Mouse (Mus musculus): Measurements from ENCODE around the gene Fstl4.

DNA sequence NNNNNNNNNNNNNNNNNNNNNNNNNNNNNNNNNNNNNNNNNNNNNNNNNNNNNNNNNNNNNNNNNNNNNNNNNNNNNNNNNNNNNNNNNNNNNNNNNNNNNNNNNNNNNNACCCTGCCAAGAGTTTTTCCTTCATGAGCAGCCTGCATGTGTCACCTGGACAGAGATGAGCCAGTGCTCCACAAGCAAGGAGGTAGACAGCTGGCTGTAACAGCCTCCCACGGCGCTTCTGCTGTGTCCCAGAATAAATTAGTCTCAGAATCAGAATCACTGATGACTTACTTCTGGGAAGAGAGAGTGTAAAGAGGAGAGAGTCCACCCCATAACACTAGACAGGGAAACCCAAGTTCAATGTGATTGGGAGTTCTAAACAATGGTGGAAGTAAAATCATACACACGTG, 464.6 kb downstream of the Fstl4 start:
- TF ChIP-seq MAFK (IDR thresholded peaks at IDR 0.05; ENCODE audit: insufficient read depth, low read depth, low read length) (no peak), HCFC1 (IDR thresholded peaks at IDR 0.05; ENCODE audit: borderline replicate concordance, insufficient read depth, low read length) (no peak), ZNF384 (IDR thresholded peaks at IDR 0.05; ENCODE audit: low read depth, low read length) (no peak), CHD2 (IDR thresholded peaks at IDR 0.05; ENCODE audit: low read depth, low read length) (no peak), ZC3H11A (IDR thresholded peaks at IDR 0.05; ENCODE audit: borderline replicate concordance, low read depth, low read length) (no peak)

Data from ES-E14 (cell line).